8 mouse cellular contexts compared by ENCODE assay signal in the genomic region with DNA sequence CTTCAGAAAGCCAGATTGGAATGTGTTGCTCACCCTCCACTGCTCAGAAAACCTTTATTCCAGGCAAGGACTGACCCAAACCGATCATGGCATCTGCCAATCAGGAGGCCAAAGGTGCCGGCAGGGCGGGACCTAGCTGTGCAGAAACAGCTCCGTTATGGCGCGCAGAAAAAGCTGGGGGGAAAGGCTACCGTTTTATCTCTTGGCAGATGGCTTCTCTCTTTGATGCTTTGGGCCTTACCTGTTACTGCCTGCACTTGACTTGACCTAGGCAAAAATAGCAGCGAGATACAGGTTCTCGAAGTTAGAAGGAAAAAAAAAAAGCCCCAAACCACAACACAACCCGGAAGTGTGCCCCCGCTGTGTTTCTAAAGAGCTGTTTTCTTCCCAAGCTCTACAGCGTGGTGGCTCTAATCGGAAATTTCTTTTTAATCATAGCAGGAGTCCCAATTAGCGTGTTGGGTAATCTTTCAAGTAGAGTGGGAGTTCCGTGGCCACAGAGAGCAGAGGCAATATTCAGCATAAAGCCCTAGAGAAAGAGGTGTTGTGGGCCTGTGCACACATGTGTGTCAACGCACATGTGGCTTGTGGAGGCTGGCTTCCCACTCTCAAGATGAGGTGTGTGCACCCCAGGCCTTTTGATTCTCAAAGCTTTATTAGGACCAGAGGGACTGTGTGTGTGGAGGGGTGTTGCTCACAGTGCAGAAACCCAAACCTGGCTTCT.
DNase-seq lines count a peak whose midpoint lies in the region; ATAC-seq lines count a peak whose summit lies in the region.

No protein-coding gene starts in this region.

- 0 out of 2 replicates have a peak, but pooled peaks have one; percentile 10 for ATAC-seq in heart, embryonic 11.5 days (replicated peaks; ENCODE audit: insufficient number of reproducible peaks, low FRiP score, low TSS enrichment)
- ATAC-seq in heart, embryonic 16.5 days (replicated peaks; ENCODE audit: extremely low read depth, insufficient read depth, low FRiP score), result no peak
- ATAC-seq in limb, embryonic 12.5 days (ENCODE audit: insufficient number of reproducible peaks, insufficient read depth, low FRiP score, low TSS enrichment, low read depth), result no peak

- no peaks in the 10 kb centered on the region for H3K36me3 ChIP-seq in heart, embryonic 11.5 days (ENCODE audit: control insufficient read depth, insufficient read depth, low read length)
- no peaks in the 10 kb centered on the region for H3K36me3 ChIP-seq in heart, embryonic 16.5 days (ENCODE audit: control insufficient read depth, insufficient read depth)
- H3K36me3 ChIP-seq in limb, embryonic 12.5 days, result no peaks in the 10 kb centered on the region

- H3K9ac ChIP-seq in heart, embryonic 11.5 days (ENCODE audit: low read depth, low read length), result peak overlapping the region; percentile 60
- H3K9ac ChIP-seq in heart, embryonic 16.5 days (ENCODE audit: low read length), result peak overlapping the region; percentile 56
- H3K9ac ChIP-seq in limb, embryonic 12.5 days (replicated peaks), result no peak overlapping the region

- H3K4me3 ChIP-seq in heart, embryonic 11.5 days (ENCODE audit: low read depth, low read length), result peak overlapping the region; percentile 22
- peak overlapping the region; percentile 18 for H3K4me3 ChIP-seq in heart, embryonic 16.5 days (ENCODE audit: low read length)
- peak overlapping the region; percentile 24 for H3K4me3 ChIP-seq in limb, embryonic 12.5 days (replicated peaks)

- peak overlapping the region; percentile 68 for H3K4me2 ChIP-seq in heart, embryonic 11.5 days
- H3K4me2 ChIP-seq in heart, embryonic 16.5 days (ENCODE audit: low read depth, low read length), result peak overlapping the region; percentile 62
- H3K4me2 ChIP-seq in limb, embryonic 12.5 days, result peak overlapping the region; percentile 50

- no peak for DNase-seq in heart, adult 8-10 months (ENCODE audit: low spot score)
- peak; percentile 34 for DNase-seq in adrenal gland, postnatal 25 days
- DNase-seq in naive thymus-derived CD4-positive, alpha-beta T cell, adult 2 months (ENCODE audit: low read depth), result peak; percentile 70
- DNase-seq in thymus, postnatal 4 days, result peak; percentile 76
- DNase-seq in layer of hippocampus, postnatal 25 days (ENCODE audit: extremely low spot score in 1 of 2, low spot score in 1 of 2), result no peak

- peaks cover 15% of the 10 kb centered on the region for H3K27me3 ChIP-seq in heart, embryonic 11.5 days (ENCODE audit: control insufficient read depth, insufficient read depth, low read length)
- H3K27me3 ChIP-seq in heart, embryonic 16.5 days (ENCODE audit: control insufficient read depth, insufficient read depth, low read length), result no peaks in the 10 kb centered on the region; the same call in 1 of the 2 replicates
- peaks cover 36% of the 10 kb centered on the region for H3K27me3 ChIP-seq in limb, embryonic 12.5 days

- peaks cover 61% of the 10 kb centered on the region for H3K4me1 ChIP-seq in heart, embryonic 11.5 days (ENCODE audit: control insufficient read depth, insufficient read depth, low read length)
- peaks cover 47% of the 10 kb centered on the region for H3K4me1 ChIP-seq in heart, embryonic 16.5 days (ENCODE audit: control insufficient read depth, insufficient read depth, low read length)
- peaks cover 55% of the 10 kb centered on the region for H3K4me1 ChIP-seq in limb, embryonic 12.5 days (replicated peaks)

- WGBS in heart, embryonic 11.5 days (ENCODE audit: insufficient replicate concordance), result 8% methylated on average over 16 of the region's 16 CpGs
- WGBS in heart, embryonic 16.5 days, result 10% methylated on average over 16 of the region's 16 CpGs
- 6% methylated on average over 16 of the region's 16 CpGs for WGBS in limb, embryonic 12.5 days

- peak overlapping the region; percentile 46 for H3K27ac ChIP-seq in heart, embryonic 11.5 days (ENCODE audit: low read depth, low read length)
- H3K27ac ChIP-seq in heart, embryonic 16.5 days (ENCODE audit: low read length), result peak overlapping the region; percentile 13
- 0 out of 2 replicates have a peak overlapping the region, but pooled peaks have one; percentile 14 for H3K27ac ChIP-seq in limb, embryonic 12.5 days

- H3K9me3 ChIP-seq in heart, embryonic 11.5 days (replicated peaks; ENCODE audit: control insufficient read depth, low read length), result no peaks in the 10 kb centered on the region
- H3K9me3 ChIP-seq in heart, embryonic 16.5 days (replicated peaks; ENCODE audit: control insufficient read depth, low read length), result no peaks in the 10 kb centered on the region
- H3K9me3 ChIP-seq in limb, embryonic 12.5 days, result no peaks in the 10 kb centered on the region

Comparison
In these comparisons a context has a peak if more than half of its experiments do, and no peak if none do; other contexts are left out.
1. DNase-seq: peak in adrenal gland, postnatal 25 days (single experiment), naive thymus-derived CD4-positive, alpha-beta T cell, adult 2 months (single experiment) and thymus, postnatal 4 days (single experiment); none in heart, adult 8-10 months (single experiment) and layer of hippocampus, postnatal 25 days (0 of 2).
2. Peak in every context shown above with its lines, with median percentiles within 50 percentile points of each other: H3K27ac ChIP-seq, H3K4me2 ChIP-seq and H3K4me3 ChIP-seq.